Mouse (Mus musculus): ENCODE measurements at regions not wholly inside any gene's neighbourhood (a gene's known extent, or its start where the extent isn't known, plus 50 kb on each side); places are given as distances from the start of the nearest gene placed in this dataset.

DNA sequence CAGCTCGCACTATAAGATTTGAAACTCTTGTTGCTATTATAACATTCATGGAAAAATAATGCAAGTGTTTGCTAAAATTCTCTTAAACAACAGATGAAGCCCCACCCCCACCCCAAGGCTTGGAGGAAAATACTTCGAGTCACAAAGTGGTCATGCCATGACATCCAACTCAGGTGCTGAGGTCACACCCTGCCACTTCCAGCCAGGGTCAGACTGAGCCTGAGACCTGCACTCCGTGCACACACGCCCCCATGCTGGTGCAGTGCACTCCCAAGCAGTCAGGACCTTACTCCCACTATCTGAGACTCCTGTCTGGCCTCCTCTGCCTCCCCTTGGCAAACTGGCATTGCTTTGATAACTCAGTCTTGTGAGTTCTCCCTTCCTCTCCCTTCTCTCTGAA, 102.7 kb upstream of the Smad1 start:
- no peaks in the 10 kb centered on the region for H3K27me3 ChIP-seq (ENCODE audit: control insufficient read depth, insufficient read depth, low read depth, low read length)
- 42% methylated on average over 4 of the region's 4 CpGs for WGBS (ENCODE audit: insufficient replicate concordance)
- no peak for ATAC-seq (ENCODE audit: low read depth)

GRCm38 (mm10) chr8:79501238-79501637, 101.9 kb upstream of the Smad1 start:
- WGBS (ENCODE audit: insufficient replicate concordance), result 63% methylated on average over 11 of the region's 11 CpGs
- no peaks in the 10 kb centered on the region for H3K9me3 ChIP-seq (replicated peaks; ENCODE audit: control insufficient read depth, low read length)
- no peak overlapping the region for H3K4me3 ChIP-seq (ENCODE audit: low read depth, low read length)
- H3K4me1 ChIP-seq (ENCODE audit: control insufficient read depth, low read depth, low read length), result no peaks in the 10 kb centered on the region
- no peaks in the 10 kb centered on the region for H3K27me3 ChIP-seq (ENCODE audit: control insufficient read depth, insufficient read depth, low read depth, low read length)
- no peak overlapping the region for H3K4me2 ChIP-seq (ENCODE audit: low read depth, low read length)
- H3K36me3 ChIP-seq (ENCODE audit: control insufficient read depth, insufficient read depth), result no peaks in the 10 kb centered on the region
- H3K27ac ChIP-seq (ENCODE audit: low read length), result no peak overlapping the region
- no peak for ATAC-seq (ENCODE audit: low read depth)
- H3K9ac ChIP-seq (ENCODE audit: low read depth, low read length), result no peak overlapping the region

More for the DNA sequence above, 102.7 kb upstream of the Smad1 start:
- Histone ChIP-seq H3K27ac (ENCODE audit: low read length) (no peak overlapping the region), H3K36me3 (ENCODE audit: control insufficient read depth, insufficient read depth) (no peaks in the 10 kb centered on the region), H3K4me3 (ENCODE audit: low read depth, low read length) (no peak overlapping the region), H3K4me2 (ENCODE audit: low read depth, low read length) (no peak overlapping the region), H3K9me3 (replicated peaks; ENCODE audit: control insufficient read depth, low read length) (no peaks in the 10 kb centered on the region), H3K4me1 (ENCODE audit: control insufficient read depth, low read depth, low read length) (no peaks in the 10 kb centered on the region), H3K9ac (ENCODE audit: low read depth, low read length) (no peak overlapping the region)

DNA sequence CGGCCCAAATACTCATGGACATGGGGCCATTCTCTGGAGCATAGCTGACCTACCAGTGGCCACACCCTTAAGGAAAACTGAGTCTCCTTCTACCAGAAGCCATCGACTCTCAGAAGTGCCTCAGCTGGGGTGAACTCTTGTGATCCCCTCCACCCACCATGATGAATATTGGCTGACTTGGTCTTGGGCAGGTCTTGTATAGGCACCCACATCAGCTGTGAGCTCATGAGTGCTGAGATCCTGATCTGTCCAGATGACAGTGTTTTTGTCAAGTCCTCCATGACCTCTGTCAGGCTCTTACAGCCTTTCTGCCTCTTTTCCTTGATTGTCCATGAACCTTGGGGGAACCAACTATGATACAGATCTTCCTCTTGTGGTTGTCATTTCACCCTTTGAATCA, 99.9 kb upstream of the Smad1 start:
- Histone ChIP-seq H3K27me3 (ENCODE audit: control insufficient read depth, insufficient read depth, low read depth, low read length) (no peaks in the 10 kb centered on the region), H3K4me2 (ENCODE audit: low read depth, low read length) (no peak overlapping the region), H3K27ac (ENCODE audit: low read length) (no peak overlapping the region), H3K4me1 (ENCODE audit: control insufficient read depth, low read depth, low read length) (no peaks in the 10 kb centered on the region), H3K9ac (ENCODE audit: low read depth, low read length) (no peak overlapping the region), H3K9me3 (replicated peaks; ENCODE audit: control insufficient read depth, low read length) (no peaks in the 10 kb centered on the region), H3K36me3 (ENCODE audit: control insufficient read depth, insufficient read depth) (no peaks in the 10 kb centered on the region), H3K4me3 (ENCODE audit: low read depth, low read length) (no peak overlapping the region)
- 63% methylated on average over 2 of the region's 2 CpGs for WGBS (ENCODE audit: insufficient replicate concordance)
- ATAC-seq (ENCODE audit: low read depth), result no peak

- Histone ChIP-seq H3K9ac (ENCODE audit: low read depth, low read length) (no peak overlapping the region), H3K36me3 (ENCODE audit: control insufficient read depth, insufficient read depth) (no peaks in the 10 kb centered on the region), H3K27ac (ENCODE audit: low read length) (no peak overlapping the region), H3K27me3 (ENCODE audit: control insufficient read depth, insufficient read depth, low read depth, low read length) (no peaks in the 10 kb centered on the region), H3K4me1 (ENCODE audit: control insufficient read depth, low read depth, low read length) (no peaks in the 10 kb centered on the region), H3K4me3 (ENCODE audit: low read depth, low read length) (no peak overlapping the region), H3K4me2 (ENCODE audit: low read depth, low read length) (no peak overlapping the region), H3K9me3 (replicated peaks; ENCODE audit: control insufficient read depth, low read length) (no peaks in the 10 kb centered on the region)
- 57% methylated on average over 2 of the region's 2 CpGs for WGBS (ENCODE audit: insufficient replicate concordance)
- ATAC-seq (ENCODE audit: low read depth), result no peak
Measured at GRCm38 (mm10) chr8:79498611-79499010, 99.3 kb upstream of the Smad1 start.

DNA sequence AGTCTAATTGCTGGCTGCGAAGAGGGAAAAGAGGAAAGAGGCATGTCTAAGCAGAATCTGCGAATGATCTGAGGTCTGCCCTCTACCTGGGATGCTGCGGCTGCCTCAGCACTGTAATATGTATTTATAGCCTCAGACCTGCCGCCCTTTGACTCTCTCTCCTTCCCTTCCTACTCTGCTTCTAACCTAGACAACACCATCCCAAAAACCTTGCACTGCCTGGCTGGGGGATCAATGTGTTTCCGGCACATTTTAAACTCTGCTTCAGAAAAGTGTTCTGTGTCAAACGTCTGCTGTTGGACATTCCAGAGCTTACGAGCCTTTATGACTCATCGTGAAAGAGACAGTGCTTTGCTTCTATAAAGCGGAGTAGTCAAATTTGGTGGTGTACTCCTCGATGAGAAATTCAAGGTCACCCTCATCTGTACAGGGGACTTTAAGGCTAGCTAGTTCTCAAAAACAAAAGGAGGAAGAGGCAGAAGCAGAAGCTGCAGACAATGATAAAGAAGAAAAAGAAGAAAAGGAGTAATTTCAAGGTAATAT, 91.9 kb upstream of the Smad1 start:
- Histone ChIP-seq H3K4me1 (ENCODE audit: control insufficient read depth, low read depth, low read length) (no peaks in the 10 kb centered on the region), H3K27me3 (ENCODE audit: control insufficient read depth, insufficient read depth, low read depth, low read length) (no peaks in the 10 kb centered on the region), H3K27ac (ENCODE audit: low read length) (no peak overlapping the region), H3K36me3 (ENCODE audit: control insufficient read depth, insufficient read depth) (no peaks in the 10 kb centered on the region), H3K4me2 (ENCODE audit: low read depth, low read length) (no peak overlapping the region), H3K9me3 (replicated peaks; ENCODE audit: control insufficient read depth, low read length) (no peaks in the 10 kb centered on the region), H3K9ac (ENCODE audit: low read depth, low read length) (no peak overlapping the region), H3K4me3 (ENCODE audit: low read depth, low read length) (no peak overlapping the region)
- 45% methylated on average over 10 of the region's 10 CpGs for WGBS (ENCODE audit: insufficient replicate concordance)
- no peak for ATAC-seq (ENCODE audit: low read depth)

- no peaks in the 10 kb centered on the region for H3K27me3 ChIP-seq (ENCODE audit: control insufficient read depth, insufficient read depth, low read depth, low read length)
- H3K4me1 ChIP-seq (ENCODE audit: control insufficient read depth, low read depth, low read length), result no peaks in the 10 kb centered on the region
- H3K27ac ChIP-seq (ENCODE audit: low read length), result no peak overlapping the region
- H3K4me2 ChIP-seq (ENCODE audit: low read depth, low read length), result no peak overlapping the region
- H3K9me3 ChIP-seq (replicated peaks; ENCODE audit: control insufficient read depth, low read length), result no peaks in the 10 kb centered on the region
- WGBS (ENCODE audit: insufficient replicate concordance), result 48% methylated on average over 4 of the region's 4 CpGs
- H3K9ac ChIP-seq (ENCODE audit: low read depth, low read length), result no peak overlapping the region
- no peaks in the 10 kb centered on the region for H3K36me3 ChIP-seq (ENCODE audit: control insufficient read depth, insufficient read depth)
- no peak overlapping the region for H3K4me3 ChIP-seq (ENCODE audit: low read depth, low read length)
- no peak for ATAC-seq (ENCODE audit: low read depth)
Measured at GRCm38 (mm10) chr8:79490739-79491138, 91.4 kb upstream of the Smad1 start.

- Histone ChIP-seq H3K9ac (ENCODE audit: low read depth, low read length) (no peak overlapping the region), H3K27ac (ENCODE audit: low read length) (no peak overlapping the region), H3K36me3 (ENCODE audit: control insufficient read depth, insufficient read depth) (no peaks in the 10 kb centered on the region), H3K9me3 (replicated peaks; ENCODE audit: control insufficient read depth, low read length) (no peaks in the 10 kb centered on the region), H3K4me3 (ENCODE audit: low read depth, low read length) (no peak overlapping the region), H3K4me1 (ENCODE audit: control insufficient read depth, low read depth, low read length) (no peaks in the 10 kb centered on the region), H3K4me2 (ENCODE audit: low read depth, low read length) (no peak overlapping the region), H3K27me3 (ENCODE audit: control insufficient read depth, insufficient read depth, low read depth, low read length) (no peaks in the 10 kb centered on the region)
- no peak for ATAC-seq (ENCODE audit: low read depth)
- WGBS (ENCODE audit: insufficient replicate concordance), result 48% methylated on average over 2 of the region's 2 CpGs
Measured at GRCm38 (mm10) chr8:79488861-79489260, 89.5 kb upstream of the Smad1 start.

DNA sequence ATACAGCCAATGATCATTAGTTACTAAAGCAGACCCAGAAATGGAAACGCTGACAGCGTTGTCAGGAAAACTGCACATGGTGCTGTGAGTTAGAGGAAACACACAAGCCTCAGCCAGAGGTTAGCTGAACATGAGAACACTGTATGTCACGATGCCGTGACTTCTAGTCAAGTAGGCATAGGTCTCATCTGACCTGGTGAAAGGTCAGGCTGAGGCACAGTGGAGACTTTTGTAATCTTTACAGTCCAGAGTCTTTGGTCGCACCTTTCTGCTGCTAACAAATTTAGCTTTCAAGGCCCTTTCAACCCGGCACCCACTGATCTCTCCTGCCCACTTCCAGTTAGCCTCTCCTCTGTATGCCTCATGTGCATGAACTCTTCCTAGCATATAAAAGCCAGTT, 88.3 kb upstream of the Smad1 start:
- Histone ChIP-seq H3K27ac (ENCODE audit: low read length) (no peak overlapping the region), H3K4me2 (ENCODE audit: low read depth, low read length) (no peak overlapping the region), H3K4me3 (ENCODE audit: low read depth, low read length) (no peak overlapping the region), H3K4me1 (ENCODE audit: control insufficient read depth, low read depth, low read length) (no peaks in the 10 kb centered on the region), H3K9ac (ENCODE audit: low read depth, low read length) (no peak overlapping the region), H3K9me3 (replicated peaks; ENCODE audit: control insufficient read depth, low read length) (no peaks in the 10 kb centered on the region), H3K36me3 (ENCODE audit: control insufficient read depth, insufficient read depth) (no peaks in the 10 kb centered on the region), H3K27me3 (ENCODE audit: control insufficient read depth, insufficient read depth, low read depth, low read length) (no peaks in the 10 kb centered on the region)
- peak; percentile 69 for ATAC-seq (ENCODE audit: low read depth)
- WGBS (ENCODE audit: insufficient replicate concordance), result 57% methylated on average over 6 of the region's 6 CpGs

DNA sequence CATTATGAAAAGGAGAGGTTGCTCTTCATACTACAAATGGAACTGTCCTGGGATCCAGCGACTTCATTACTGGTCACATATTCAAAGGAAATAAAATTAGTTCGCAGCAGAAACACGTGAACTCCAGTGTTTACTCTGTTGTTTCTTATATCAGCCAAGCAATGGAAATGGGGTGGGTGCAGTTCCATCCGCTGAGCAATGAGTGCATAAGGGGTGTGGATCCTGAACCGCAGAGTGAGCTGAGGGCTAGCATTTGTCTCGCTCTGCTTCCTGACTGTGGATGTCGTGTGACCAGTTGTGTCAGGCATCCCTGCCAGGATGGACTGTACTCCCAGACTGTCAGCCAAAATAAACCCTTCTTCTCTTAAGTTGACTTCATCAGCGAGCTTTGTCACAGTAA, 80.0 kb upstream of the Smad1 start:
- H3K4me2 ChIP-seq (ENCODE audit: low read depth, low read length), result no peak overlapping the region
- H3K9ac ChIP-seq (ENCODE audit: low read depth, low read length), result no peak overlapping the region
- H3K4me1 ChIP-seq (ENCODE audit: control insufficient read depth, low read depth, low read length), result no peaks in the 10 kb centered on the region
- no peaks in the 10 kb centered on the region for H3K27me3 ChIP-seq (ENCODE audit: control insufficient read depth, insufficient read depth, low read depth, low read length)
- 70% methylated on average over 8 of the region's 8 CpGs for whole genome bisulfite sequencing (ENCODE audit: insufficient replicate concordance)
- H3K27ac ChIP-seq (ENCODE audit: low read length), result no peak overlapping the region
- ATAC-seq (ENCODE audit: low read depth), result no peak
- H3K4me3 ChIP-seq (ENCODE audit: low read depth, low read length), result no peak overlapping the region
- no peaks in the 10 kb centered on the region for H3K36me3 ChIP-seq (ENCODE audit: control insufficient read depth, insufficient read depth)
- H3K9me3 ChIP-seq (replicated peaks; ENCODE audit: control insufficient read depth, low read length), result no peaks in the 10 kb centered on the region
